Mouse (Mus musculus): ENCODE measurements at regions not wholly inside any gene's neighbourhood (a gene's known extent, or its start where the extent isn't known, plus 50 kb on each side); places are given as distances from the start of the nearest gene placed in this dataset.

GRCm38 (mm10) chrX:166964656-166965582 lies 244.2 kb downstream of the Tmsb4x start:
- DNase-seq, result no peak

DNA sequence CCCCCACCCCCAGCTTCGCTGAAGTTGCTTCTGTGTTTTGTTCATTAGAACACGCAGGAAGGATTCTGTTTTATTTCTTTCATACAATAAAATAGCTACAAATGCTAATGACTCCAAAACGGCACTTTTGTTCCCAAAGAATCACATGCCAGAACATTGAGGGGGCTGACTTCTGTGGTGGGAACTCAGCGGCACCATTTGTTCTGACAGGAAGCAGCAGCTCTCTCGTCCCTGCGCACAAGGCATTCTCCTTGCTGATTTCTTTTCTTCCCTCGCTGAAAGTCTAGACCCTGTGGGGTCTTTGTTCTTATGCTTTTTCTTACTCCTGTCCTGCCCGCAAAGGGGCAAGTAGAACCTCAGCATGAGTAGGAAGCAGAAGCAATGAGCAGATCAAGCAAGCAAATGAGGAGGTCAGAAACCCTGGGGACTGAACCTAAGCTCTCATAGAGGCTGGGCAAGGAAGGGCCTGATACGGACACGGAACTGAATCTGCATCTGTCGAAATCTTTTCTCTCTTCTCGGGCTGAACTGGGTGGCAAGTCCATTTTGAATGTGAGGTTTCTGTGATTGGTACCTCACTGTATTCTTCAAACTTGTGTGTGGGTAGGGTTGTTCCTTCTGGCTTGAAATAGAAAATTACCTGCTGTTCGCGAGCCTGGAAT lies 256.5 kb downstream of the Tmsb4x start:
- no peak for DNase-seq

- DNase-seq, result no peak
Measured at GRCm38 (mm10) chrX:166951011-166951410, 258.1 kb downstream of the Tmsb4x start.

DNA sequence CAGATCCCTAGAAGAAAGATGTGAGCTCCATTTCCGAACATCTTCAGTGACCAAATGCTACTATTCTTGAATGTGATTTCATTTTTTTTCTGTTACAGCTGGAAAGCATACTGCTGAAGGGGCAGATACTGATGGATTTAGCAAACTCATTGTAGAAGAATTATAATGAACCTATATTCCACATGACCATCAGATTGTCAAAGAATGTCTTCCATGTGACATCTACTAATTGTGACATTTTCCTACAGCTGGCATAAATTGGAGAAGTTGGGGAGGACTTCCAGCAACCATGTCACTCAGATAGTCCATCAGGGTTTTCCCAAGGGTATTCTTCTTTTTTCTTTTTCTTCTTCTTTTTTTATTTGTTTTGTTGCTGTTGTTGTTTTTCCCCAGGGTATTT lies 263.2 kb downstream of the Tmsb4x start:
- DNase-seq, result no peak

- no peak for DNase-seq
Measured at GRCm38 (mm10) chrX:166945476-166945875, 263.6 kb downstream of the Tmsb4x start.

GRCm38 (mm10) chrX:166933766-166934165 lies 275.3 kb downstream of the Tmsb4x start:
- no peak for DNase-seq

DNA sequence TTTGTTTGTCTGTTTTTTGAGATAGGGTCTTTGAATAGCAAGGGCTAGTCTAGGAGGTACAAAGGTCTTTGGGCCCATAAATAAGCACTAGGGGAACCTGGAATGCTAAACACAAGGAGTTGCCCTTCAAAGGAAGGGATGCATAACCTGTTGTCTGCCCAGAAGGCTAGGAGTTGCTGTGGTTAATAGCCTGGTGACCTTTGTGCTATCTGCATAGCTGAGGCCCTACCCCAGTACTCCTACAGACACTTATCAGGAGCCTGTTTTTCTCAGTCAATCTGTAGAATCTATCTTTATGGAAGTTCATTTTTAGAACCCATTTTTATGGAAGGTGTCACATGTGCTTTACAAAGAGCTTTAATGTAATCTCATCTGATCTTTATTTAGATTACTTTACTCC lies 276.6 kb downstream of the Tmsb4x start:
- DNase-seq, result no peak

DNA sequence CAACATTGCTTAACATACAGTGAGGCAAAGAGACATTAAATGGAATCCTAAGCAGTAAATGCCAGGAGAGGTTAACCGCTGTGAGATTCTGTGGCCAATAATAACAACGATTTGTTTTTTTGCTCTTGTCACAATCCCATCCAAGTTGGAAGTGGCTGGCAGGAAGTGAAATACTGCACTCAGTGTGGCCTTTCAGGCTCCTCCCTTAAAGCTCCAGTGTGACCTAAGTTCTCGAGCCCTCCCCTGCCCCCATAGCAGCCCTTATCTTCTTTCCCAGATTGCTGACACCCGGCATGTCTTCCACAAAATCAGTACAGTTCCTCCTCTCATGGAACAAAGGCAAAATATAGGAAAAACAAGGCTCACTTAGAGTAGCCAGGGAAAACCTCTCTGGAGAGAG lies 278.1 kb downstream of the Tmsb4x start:
- no peak for DNase-seq

DNA sequence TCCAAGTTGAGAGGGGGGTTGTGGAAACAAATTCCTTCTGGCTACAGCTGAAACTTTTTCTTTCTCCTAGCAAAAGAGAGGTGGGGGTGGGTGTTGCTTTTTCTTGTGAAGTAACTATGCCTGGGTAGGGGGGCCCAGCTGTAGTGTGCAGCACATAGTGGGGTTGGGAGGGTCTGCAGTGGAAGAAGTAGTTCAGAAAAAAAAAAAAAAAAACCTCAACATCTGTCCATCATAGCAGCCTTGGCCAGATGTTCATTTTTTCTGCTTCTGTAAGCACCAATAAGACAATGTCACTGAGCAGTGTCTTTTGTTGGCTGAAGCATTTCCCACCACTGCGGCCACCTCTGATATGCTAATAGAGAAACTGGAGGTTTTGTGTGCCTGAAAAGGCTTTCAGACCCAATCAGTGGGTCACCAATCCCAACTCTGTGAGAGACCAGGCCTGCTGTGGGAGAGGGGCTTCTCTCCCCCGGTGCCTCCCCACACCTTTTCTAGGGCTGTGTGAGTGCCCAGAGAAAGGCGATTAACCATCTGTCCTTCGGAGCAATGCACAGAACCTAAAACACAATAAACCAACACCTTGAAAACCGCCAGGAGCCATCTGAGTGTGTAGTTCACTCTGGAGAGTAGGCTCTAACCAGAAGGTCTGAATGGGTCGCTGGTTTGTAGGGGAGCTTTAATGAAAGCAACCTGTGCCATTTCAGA lies 279.2 kb downstream of the Tmsb4x start:
- no peak for DNase-seq

DNA sequence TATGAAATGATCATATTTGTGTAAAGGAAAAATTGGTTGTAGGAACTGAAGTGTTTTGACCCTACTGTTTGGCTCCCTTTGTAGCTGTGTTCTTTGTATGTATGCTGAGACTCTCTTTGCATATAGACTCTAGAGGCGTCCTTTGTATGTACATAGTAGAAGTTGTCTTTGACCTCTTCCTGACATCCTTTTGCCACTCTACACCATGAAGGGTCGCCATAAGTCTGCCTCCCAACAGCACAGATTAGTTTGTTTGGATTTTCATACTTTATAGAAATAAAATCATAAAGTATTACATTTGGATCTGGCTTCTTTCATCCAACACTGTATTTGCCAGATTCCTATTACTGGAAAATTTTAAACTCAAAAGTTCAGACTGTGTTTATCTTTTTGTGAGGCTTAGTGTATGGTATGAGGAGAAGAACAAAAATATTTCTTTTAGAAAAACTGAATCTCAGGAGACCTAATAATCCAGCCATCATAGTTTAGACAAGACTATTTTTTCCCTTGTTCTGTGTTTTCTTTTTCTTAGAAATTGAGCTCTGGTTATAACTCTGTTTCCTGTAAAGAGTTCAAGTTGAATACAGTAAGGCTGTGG lies 293.7 kb downstream of the Tmsb4x start:
- DNase-seq, result no peak

DNA sequence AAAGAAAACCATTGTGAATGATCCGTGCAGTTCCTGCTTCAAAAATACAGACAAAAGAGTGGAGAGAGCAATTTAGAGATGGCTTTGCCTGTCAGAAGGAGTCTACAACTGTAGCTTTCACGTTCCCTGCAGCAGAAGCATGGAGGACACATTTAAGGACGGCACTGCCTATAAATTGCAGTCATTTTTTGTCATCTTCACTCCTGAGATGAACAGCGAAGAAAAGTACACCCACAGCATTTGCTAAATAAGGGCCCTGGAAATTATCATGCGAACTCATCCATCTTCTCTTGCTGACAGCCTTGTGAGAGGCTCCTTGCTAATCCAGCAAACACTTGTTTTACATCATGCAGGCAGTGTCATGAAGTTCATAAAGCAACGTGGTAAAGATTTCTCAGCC lies 302.5 kb downstream of the Tmsb4x start:
- DNase-seq, result no peak

GRCm38 (mm10) chrX:166900761-166901160 lies 308.4 kb downstream of the Tmsb4x start:
- DNase-seq, result no peak

DNA sequence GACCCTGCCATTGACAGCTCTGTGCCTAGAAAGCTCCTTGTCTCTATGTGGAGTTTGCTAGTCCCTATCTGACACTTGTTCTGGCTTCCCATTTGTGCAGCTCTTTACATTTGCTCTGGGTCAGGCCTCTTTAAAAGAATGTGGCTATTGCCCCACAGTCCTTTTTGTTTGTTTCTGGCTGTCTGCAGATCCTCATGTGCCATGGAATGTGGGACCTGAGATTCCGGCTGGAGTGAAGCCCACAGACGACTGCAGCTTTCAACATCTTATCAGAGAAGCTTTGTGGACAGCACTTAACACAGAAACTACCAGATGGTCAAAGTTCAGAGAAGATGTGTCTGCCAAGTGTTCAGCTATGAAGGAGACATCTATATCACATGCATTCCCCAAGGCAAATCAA lies 309.7 kb upstream of the Egfl6 start:
- no peak for DNase-seq

GRCm38 (mm10) chrX:166886417-166886816 lies 300.9 kb upstream of the Egfl6 start:
- DNase-seq, result no peak

DNA sequence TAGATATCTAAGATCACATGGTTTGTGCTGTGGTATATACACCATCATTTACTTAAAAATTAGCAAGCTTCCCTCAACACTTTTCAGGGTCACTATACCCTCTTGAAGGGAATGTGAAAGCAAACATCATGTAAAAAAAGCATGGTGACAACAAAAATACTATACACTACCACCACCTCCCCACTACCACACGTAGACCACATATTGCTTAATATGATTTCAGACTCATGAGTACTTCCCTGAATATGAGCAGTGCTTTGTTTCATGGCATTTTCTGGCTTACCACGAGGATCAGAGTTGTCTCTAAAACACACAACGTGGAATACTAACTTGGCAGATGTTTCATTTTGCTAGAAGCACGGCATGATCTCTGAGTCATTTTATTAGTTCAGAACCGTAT lies 284.0 kb upstream of the Egfl6 start:
- no peak for DNase-seq

DNA sequence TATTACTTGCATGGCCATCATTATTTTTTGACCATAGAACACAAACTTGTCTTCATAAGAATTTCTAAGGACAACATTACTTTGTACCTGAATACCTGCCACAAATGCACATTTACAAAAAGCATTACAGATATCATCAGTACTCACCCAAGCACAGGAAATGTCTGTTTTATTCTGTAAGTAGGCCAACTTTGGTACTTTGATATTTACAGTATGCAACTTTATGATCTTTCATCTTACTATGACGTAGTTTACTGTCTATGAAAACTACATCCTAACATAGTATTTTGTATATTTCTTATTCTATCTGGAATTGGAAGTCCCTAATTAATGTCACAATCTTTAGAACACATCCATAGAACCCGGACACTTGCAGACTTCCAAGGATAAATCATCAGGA lies 282.2 kb upstream of the Egfl6 start:
- no peak for DNase-seq

Data from cerebellum, adult 9-10 months (tissue).